Mouse (Mus musculus): ENCODE measurements around the gene Bbs9.

Gene Bbs9

GRCm38 (mm10) chr9:22690234-22690633 lies 214.7 kb downstream of the Bbs9 start:
- no peak for DNase-seq (ENCODE audit: low spot score)

- no peak for DNase-seq (ENCODE audit: low spot score)
Measured at GRCm38 (mm10) chr9:22695392-22695791, 219.9 kb downstream of the Bbs9 start.

- DNase-seq (ENCODE audit: low spot score) = no peak
Measured at GRCm38 (mm10) chr9:22696809-22697374, 221.4 kb downstream of the Bbs9 start.

- DNase-seq (ENCODE audit: low spot score) = no peak
Measured at GRCm38 (mm10) chr9:22697811-22698210, 222.3 kb downstream of the Bbs9 start.

GRCm38 (mm10) chr9:22698501-22698900 lies 223.0 kb downstream of the Bbs9 start:
- DNase-seq (ENCODE audit: low spot score) = no peak

- DNase-seq (ENCODE audit: low spot score) = no peak
Measured at GRCm38 (mm10) chr9:22702065-22702611, 226.6 kb downstream of the Bbs9 start.

- DNase-seq (ENCODE audit: low spot score) = no peak
Measured at GRCm38 (mm10) chr9:22702812-22703367, 227.4 kb downstream of the Bbs9 start.

GRCm38 (mm10) chr9:22703541-22703940 lies 228.0 kb downstream of the Bbs9 start:
- DNase-seq (ENCODE audit: low spot score) = no peak

GRCm38 (mm10) chr9:22707166-22707913 lies 231.8 kb downstream of the Bbs9 start:
- DNase-seq (ENCODE audit: low spot score) = no peak

- peak; percentile 63 for DNase-seq (ENCODE audit: low spot score)
Measured at GRCm38 (mm10) chr9:22708970-22709726, 233.6 kb downstream of the Bbs9 start.

GRCm38 (mm10) chr9:22710032-22710431 lies 234.5 kb downstream of the Bbs9 start:
- DNase-seq (ENCODE audit: low spot score) = no peak

- DNase-seq (ENCODE audit: low spot score) = no peak
Measured at GRCm38 (mm10) chr9:22711339-22711738, 235.8 kb downstream of the Bbs9 start.

- DNase-seq (ENCODE audit: low spot score) = no peak
Measured at GRCm38 (mm10) chr9:22712743-22713142, 237.2 kb downstream of the Bbs9 start.

GRCm38 (mm10) chr9:22713286-22713685 lies 237.8 kb downstream of the Bbs9 start:
- peak; percentile 75 for DNase-seq (ENCODE audit: low spot score)

GRCm38 (mm10) chr9:22717583-22717982 lies 242.1 kb downstream of the Bbs9 start:
- no peak for DNase-seq (ENCODE audit: low spot score)

GRCm38 (mm10) chr9:22718174-22718823 lies 242.8 kb downstream of the Bbs9 start:
- no peak for DNase-seq (ENCODE audit: low spot score)

GRCm38 (mm10) chr9:22732646-22733045 lies 257.1 kb downstream of the Bbs9 start:
- no peak for DNase-seq (ENCODE audit: low spot score)

GRCm38 (mm10) chr9:22734954-22735353 lies 259.4 kb downstream of the Bbs9 start:
- DNase-seq (ENCODE audit: low spot score) = no peak

GRCm38 (mm10) chr9:22735385-22735784 lies 259.9 kb downstream of the Bbs9 start:
- no peak for DNase-seq (ENCODE audit: low spot score)

GRCm38 (mm10) chr9:22737893-22738292 lies 262.4 kb downstream of the Bbs9 start:
- no peak for DNase-seq (ENCODE audit: low spot score)

GRCm38 (mm10) chr9:22738861-22739260 lies 263.3 kb downstream of the Bbs9 start:
- no peak for DNase-seq (ENCODE audit: low spot score)

- no peak for DNase-seq (ENCODE audit: low spot score)
Measured at GRCm38 (mm10) chr9:22741967-22742366, 266.5 kb downstream of the Bbs9 start.
